Mouse (Mus musculus) brain, adult 2 months (tissue): ENCODE measurements around the gene Spink8.

Source experiments
- DNase-seq: peaks from one replicate; pipeline ENCODE4 v3.0.0; 2011; ENCODE audit warnings: low read depth, low spot score

The Spink8 gene

GRCm38 (mm10) chr9:109870983-109871572, 59.0 kb downstream of the Spink8 start:
- no peak for DNase-seq

- peak; percentile 100 for DNase-seq
These were observed 63.0 kb downstream of the Spink8 start, which contains the start of gene Cdc25a for GRCm38 (mm10) chr9:109874797-109875691. Cdc25a (plus strand) TSS chr9:109875579.

- DNase-seq: peak; percentile 66
These were observed 63.9 kb downstream of the Spink8 start for GRCm38 (mm10) chr9:109875695-109876601.
